Mouse (Mus musculus) midbrain, embryonic 10.5 days (tissue): ENCODE data around the gene Zdhhc12. TPM values are rescaled to one million over a fixed set of nuclear protein-coding genes. Genes with fewer than 3 reads are reported as not detected.
A peak's percentile ranks its signal among the peaks of the same experiment; 100 is the strongest.
"Not testable (repeated sequence)": the region's sequence is repeated elsewhere in the genome, so short reads cannot be mapped to it uniquely, and the experiment has no call there.

Experiments used
- DNase-seq: peaks from one replicate; pipeline ENCODE4 v3.0.0-alpha.2; 2017; ENCODE audit warnings: low spot score
- H3K27ac ChIP-seq: fragments of 300-500 bp; sonication (generic); replicated peaks from 2 replicates; pipeline ENCODE4 v1.5.1; 2016; ENCODE audit warnings: mild to moderate bottlenecking
- H3K27me3 ChIP-seq: fragments of 300-500 bp; sonication (generic); 2 replicates; pipeline ENCODE4 v1.6.1; 2016; ENCODE audit warnings: low read depth, mild to moderate bottlenecking; ENCODE audit not compliant: poor library complexity, severe bottlenecking
- H3K36me3 ChIP-seq: fragments of 300-500 bp; sonication (generic); 2 replicates; pipeline ENCODE4 v1.6.1; 2016; ENCODE audit warnings: mild to moderate bottlenecking, moderate library complexity
- H3K4me1 ChIP-seq: fragments of 300-500 bp; sonication (generic); 2 replicates; pipeline ENCODE4 v1.6.1; 2016
- H3K4me3 ChIP-seq: fragments of 300-500 bp; sonication (generic); 2 replicates; pipeline ENCODE4 v1.5.1; 2016; ENCODE audit warnings: mild to moderate bottlenecking, moderate library complexity
- H3K9me3 ChIP-seq: fragments of 300-500 bp; sonication (generic); replicated peaks from 2 replicates; pipeline ENCODE4 v1.6.1; 2016; ENCODE audit warnings: mild to moderate bottlenecking
- WGBS: fragments of 180-500 bp; shearing (Covaris S2); methylation state at CpG from one replicate; pipeline ENCODE4 v1.1.7; 2016; 5-methylcytosine and 5-hydroxymethylcytosine counted together
- polyA plus RNA-seq: library from polyadenylated mRNA; unstranded; fragments of >200 nt; fragmentation: Nextera tagmentation; extraction: Ambion mirVana; gene quantifications from 2 replicates; pipeline ENCODE4 v1.2.1, GENCODE M21; 2016

Gene Zdhhc12
- 36.8 and 41.9 TPM in 2 replicates for polyA plus RNA-seq

DNA sequence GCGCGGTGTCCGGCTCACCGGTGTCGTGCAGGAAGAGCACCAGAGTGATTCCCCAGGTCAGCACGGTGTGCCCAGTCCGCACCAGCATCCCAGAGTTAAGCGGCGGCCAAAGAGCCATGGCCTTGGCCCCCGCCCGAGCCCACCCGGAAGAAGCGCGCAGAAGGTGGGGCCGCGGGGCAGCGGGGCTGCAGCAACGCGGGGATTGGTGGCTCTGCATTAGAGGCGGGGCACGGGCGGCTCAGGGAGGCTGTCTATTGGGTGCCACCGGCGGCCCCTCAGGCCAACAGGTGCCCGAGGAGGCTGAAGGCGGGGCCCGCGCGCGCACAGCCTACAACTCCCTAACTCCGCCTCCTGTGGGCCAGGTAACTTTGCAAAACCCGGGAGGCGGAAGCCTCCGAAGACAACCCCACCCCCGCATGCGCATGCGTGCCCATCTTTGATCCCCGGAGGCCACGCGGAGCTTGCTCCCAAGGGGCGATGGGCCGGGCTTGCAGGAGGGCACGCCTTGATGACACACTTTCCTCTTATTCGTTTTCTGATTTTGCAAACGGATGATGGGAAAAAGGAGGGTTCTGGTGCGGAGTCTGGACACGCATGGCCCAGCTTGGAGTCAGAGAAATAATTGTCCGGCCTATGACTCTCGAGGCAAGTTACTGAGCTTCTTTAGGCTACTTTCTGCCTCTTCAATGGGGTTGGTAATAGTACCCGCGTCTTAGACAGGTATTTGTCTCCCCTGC, at the start of gene Zdhhc12:
Gene Zdhhc12, minus strand, starts transcription at position 178 of the 737 bp plus-strand sequence.
- H3K27me3 ChIP-seq: no peaks in the 10 kb centered on the region
- H3K4me3 ChIP-seq: peak within 1 kb of the TSS; percentile 57
- no peaks in the 10 kb centered on the region for H3K9me3 ChIP-seq
- peaks cover 27% of the 10 kb centered on the region for H3K36me3 ChIP-seq
- under 1% methylated on average over 51 of the region's 51 CpGs for WGBS
- H3K27ac ChIP-seq: peak within 1 kb of the TSS; percentile 72
- DNase-seq: peak; percentile 96
- H3K4me1 ChIP-seq: peaks cover 34% of the 10 kb centered on the region

- not testable (repeated sequence) for H3K27ac ChIP-seq, DNase-seq, H3K27me3 ChIP-seq, H3K4me3 ChIP-seq, H3K9me3 ChIP-seq
- H3K36me3 ChIP-seq: peaks cover 90% of the 10 kb centered on the region
- WGBS: 94% methylated on average over 4 of the region's 4 CpGs
- H3K4me1 ChIP-seq: peaks cover 12% of the 10 kb centered on the region
Observed at GRCm38 (mm10) chr2:30140021-30140420, 46.6 kb upstream of the Zdhhc12 start.

DNA sequence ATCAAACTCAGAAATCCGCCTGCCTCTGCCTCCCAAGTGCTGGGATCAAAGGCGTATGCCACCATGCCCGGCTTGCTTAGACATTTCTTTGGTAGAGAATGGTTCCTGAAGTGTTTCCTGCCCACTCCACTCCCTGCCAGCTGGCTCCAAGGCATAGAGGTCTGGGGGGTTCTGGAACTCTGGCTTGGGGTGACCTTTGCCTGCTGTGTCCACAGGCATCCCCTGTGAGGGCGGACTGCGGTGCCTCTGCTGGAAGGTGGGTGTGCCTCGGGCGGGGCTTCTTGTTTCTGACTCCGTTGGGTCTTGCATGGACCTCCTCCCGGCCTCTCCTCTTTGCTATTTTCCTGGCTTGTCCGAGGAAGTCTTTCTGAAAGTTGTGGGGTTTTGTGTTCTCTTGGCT, 43.0 kb upstream of the Zdhhc12 start:
- peaks cover 34% of the 10 kb centered on the region for H3K4me1 ChIP-seq
- H3K27me3 ChIP-seq: no peaks in the 10 kb centered on the region
- no peak overlapping the region for H3K27ac ChIP-seq
- H3K4me3 ChIP-seq: no peak overlapping the region
- H3K9me3 ChIP-seq: no peaks in the 10 kb centered on the region
- 93% methylated on average over 10 of the region's 10 CpGs for WGBS
- no peak for DNase-seq
- peaks cover 55% of the 10 kb centered on the region for H3K36me3 ChIP-seq

DNA sequence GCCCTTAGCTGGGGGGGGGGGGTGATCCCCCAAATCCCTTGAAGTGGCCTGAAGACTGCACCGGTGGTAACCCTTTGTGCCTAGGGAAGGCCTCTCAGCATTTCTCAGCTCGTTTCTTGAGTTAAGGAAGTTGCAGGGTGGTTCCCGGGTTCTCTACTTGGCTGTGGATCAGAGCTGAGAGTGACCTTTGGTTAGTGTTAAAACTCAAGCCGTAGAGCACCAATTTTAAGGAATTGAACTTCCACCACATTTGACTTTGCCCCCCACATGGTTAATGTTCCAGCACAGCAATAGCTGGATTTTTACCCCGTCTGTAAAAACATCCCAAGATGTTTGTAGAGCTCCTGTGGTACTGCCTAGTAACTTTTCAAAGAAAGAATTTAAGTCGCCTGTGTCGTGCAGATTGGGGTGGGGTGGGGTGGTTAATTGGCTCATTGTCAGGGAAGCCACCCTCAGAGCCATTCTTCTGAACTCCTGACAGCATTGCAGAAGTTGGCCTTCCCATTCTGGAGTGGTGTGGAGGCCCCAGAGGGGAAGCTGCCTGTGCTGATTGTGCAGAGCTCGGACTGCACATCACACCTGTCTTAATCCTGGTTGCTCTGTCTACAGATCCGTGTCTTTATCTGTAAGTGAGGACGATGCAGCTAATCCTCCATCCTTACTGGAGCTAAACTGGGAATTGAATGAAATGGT, 41.6 kb upstream of the Zdhhc12 start:
- Histone ChIP-seq H3K27ac (peak overlapping the region; percentile 90; the same call in 1 of the 2 replicates), H3K27me3 (no peaks in the 10 kb centered on the region), H3K4me1 (peaks cover 34% of the 10 kb centered on the region), H3K4me3 (peak overlapping the region; percentile 97), H3K9me3 (no peaks in the 10 kb centered on the region), H3K36me3 (peaks cover 41% of the 10 kb centered on the region)
- 66% methylated on average over 10 of the region's 10 CpGs for WGBS
- DNase-seq: no peak

GRCm38 (mm10) chr2:30134378-30134711, 40.9 kb upstream of the Zdhhc12 start:
- H3K36me3 ChIP-seq: peaks cover 39% of the 10 kb centered on the region
- no peaks in the 10 kb centered on the region for H3K27me3 ChIP-seq
- DNase-seq: no peak
- H3K27ac ChIP-seq: peak overlapping the region; percentile 90
- H3K9me3 ChIP-seq: no peaks in the 10 kb centered on the region
- H3K4me1 ChIP-seq: peaks cover 34% of the 10 kb centered on the region
- 32% methylated on average over 6 of the region's 6 CpGs for WGBS
- peak overlapping the region; percentile 97 for H3K4me3 ChIP-seq

GRCm38 (mm10) chr2:30133613-30134377, 40.3 kb upstream of the Zdhhc12 start, which contains the start of gene Tbc1d13:
TSS of gene Tbc1d13 (plus strand) at chr2:30133746.
- WGBS: under 1% methylated on average over 46 of the region's 46 CpGs
- peak within 1 kb of the TSS; percentile 90 for H3K27ac ChIP-seq
- no peaks in the 10 kb centered on the region for H3K27me3 ChIP-seq
- H3K9me3 ChIP-seq: no peaks in the 10 kb centered on the region
- peaks cover 34% of the 10 kb centered on the region for H3K4me1 ChIP-seq
- peak; percentile 97 for DNase-seq
- peaks cover 36% of the 10 kb centered on the region for H3K36me3 ChIP-seq
- H3K4me3 ChIP-seq: peak within 1 kb of the TSS; percentile 97

GRCm38 (mm10) chr2:30132801-30133612, 39.6 kb upstream of the Zdhhc12 start:
- Histone ChIP-seq H3K27me3 (no peaks in the 10 kb centered on the region), H3K4me3 (peak overlapping the region; percentile 97), H3K27ac (peak overlapping the region; percentile 90), H3K4me1 (peaks cover 34% of the 10 kb centered on the region), H3K9me3 (no peaks in the 10 kb centered on the region), H3K36me3 (peaks cover 29% of the 10 kb centered on the region)
- 28% methylated on average over 16 of the region's 16 CpGs for WGBS
- DNase-seq: no peak

- H3K27me3 ChIP-seq, H3K9me3 ChIP-seq, DNase-seq, H3K27ac ChIP-seq, H3K4me3 ChIP-seq: not testable (repeated sequence)
- H3K36me3 ChIP-seq: peaks cover 12% of the 10 kb centered on the region
- H3K4me1 ChIP-seq: peaks cover 31% of the 10 kb centered on the region
- WGBS: 74% methylated on average over 5 of the region's 5 CpGs
Observed at GRCm38 (mm10) chr2:30131240-30131639, 37.8 kb upstream of the Zdhhc12 start.

DNA sequence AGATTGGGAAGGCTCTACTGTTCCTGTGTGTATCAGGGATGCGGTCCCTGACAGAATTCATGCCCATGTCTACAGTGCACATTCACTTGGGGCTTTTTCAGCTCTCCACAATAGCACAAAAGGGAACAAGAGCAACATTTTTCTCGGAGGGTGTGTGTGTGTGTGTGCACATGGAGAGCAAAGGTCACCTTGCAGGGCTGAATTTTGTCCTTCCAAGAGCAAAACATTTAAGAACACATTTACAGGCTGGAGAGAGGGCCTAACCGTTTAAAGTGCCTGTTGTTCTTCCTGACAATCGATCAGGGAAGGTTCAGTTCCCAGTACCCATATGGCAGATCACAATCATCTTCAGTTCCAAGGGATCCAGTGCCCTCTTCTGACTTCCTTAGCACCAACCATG, 36.7 kb upstream of the Zdhhc12 start:
- WGBS: 93% methylated on average over 4 of the region's 4 CpGs
- no peak overlapping the region for H3K27ac ChIP-seq

DNA sequence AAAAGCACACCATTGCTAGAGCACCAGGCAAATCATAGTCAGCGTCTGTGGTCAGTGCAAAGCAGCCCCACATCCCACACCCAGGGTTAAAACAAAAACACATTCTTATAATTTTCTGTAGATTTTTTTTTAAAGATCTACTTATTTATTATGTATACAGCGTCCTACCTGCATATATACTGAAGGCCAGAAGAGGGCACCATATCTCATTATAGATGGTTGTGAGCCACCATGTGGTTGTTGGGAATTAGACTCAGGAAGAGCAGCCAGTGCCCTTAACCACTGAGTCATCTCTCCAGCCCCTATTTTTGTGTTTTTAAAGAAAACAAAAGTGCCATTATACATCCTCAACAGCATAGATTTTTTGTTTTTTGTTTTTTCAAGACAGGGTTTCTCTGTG, 35.3 kb upstream of the Zdhhc12 start:
- Histone ChIP-seq H3K4me1 (peaks cover 24% of the 10 kb centered on the region), H3K27me3 (no peaks in the 10 kb centered on the region), H3K27ac (no peak overlapping the region), H3K36me3 (no peaks in the 10 kb centered on the region), H3K4me3 (no peak overlapping the region), H3K9me3 (no peaks in the 10 kb centered on the region)
- no peak for DNase-seq
- WGBS: 38% methylated on average over 2 of the region's 2 CpGs

More for the DNA sequence above, 36.7 kb upstream of the Zdhhc12 start:
- Histone ChIP-seq H3K36me3 (peaks cover under 1% of the 10 kb centered on the region), H3K4me3 (no peak overlapping the region), H3K9me3 (no peaks in the 10 kb centered on the region), H3K27me3 (no peaks in the 10 kb centered on the region), H3K4me1 (peaks cover 25% of the 10 kb centered on the region)
- DNase-seq: no peak

GRCm38 (mm10) chr2:30124472-30125274, 31.2 kb upstream of the Zdhhc12 start, which contains the start of gene Zer1:
TSS of gene Zer1 (minus strand) at chr2:30124585.
- H3K36me3 ChIP-seq: 0 out of 2 replicates have a peak, but pooled peaks cover 4% of the 10 kb centered on the region
- peak within 1 kb of the TSS; percentile 92 for H3K27ac ChIP-seq
- H3K4me1 ChIP-seq: peaks cover 34% of the 10 kb centered on the region
- DNase-seq: peak; percentile 93
- 11% methylated on average over 31 of the region's 31 CpGs for WGBS
- no peaks in the 10 kb centered on the region for H3K9me3 ChIP-seq
- no peaks in the 10 kb centered on the region for H3K27me3 ChIP-seq
- H3K4me3 ChIP-seq: peak within 1 kb of the TSS; percentile 94
